Mouse (Mus musculus): ENCODE data around the gene Chpt1.
"Not testable (repeated sequence)": the region's sequence is repeated elsewhere in the genome, so short reads cannot be mapped to it uniquely, and the experiment has no call there.

Chpt1 gene

GRCm38 (mm10) chr10:88494959-88495587, 8.8 kb downstream of the Chpt1 start:
- DNase-seq (ENCODE audit: low read depth), result no peak

- no peak for DNase-seq (ENCODE audit: low read depth)
Observed at GRCm38 (mm10) chr10:88492658-88493057, 11.2 kb downstream of the Chpt1 start.

- no peak for DNase-seq (ENCODE audit: low read depth)
Observed at GRCm38 (mm10) chr10:88491632-88492031, 12.2 kb downstream of the Chpt1 start.

GRCm38 (mm10) chr10:88488629-88489028, 15.2 kb downstream of the Chpt1 start:
- no peak for DNase-seq (ENCODE audit: low read depth)

- DNase-seq (ENCODE audit: low read depth), result not testable (repeated sequence)
Observed at GRCm38 (mm10) chr10:88482866-88483265, 21.0 kb downstream of the Chpt1 start.

- no peak for DNase-seq (ENCODE audit: low read depth)
Observed at GRCm38 (mm10) chr10:88460122-88460820, 43.6 kb downstream of the Chpt1 start.

GRCm38 (mm10) chr10:88459502-88459992, 44.3 kb downstream of the Chpt1 start, which contains the start of gene Sycp3:
Sycp3 (plus strand) TSS chr10:88459569.
- no peak for DNase-seq (ENCODE audit: low read depth)

GRCm38 (mm10) chr10:88457816-88458215, 46.1 kb downstream of the Chpt1 start:
- no peak for DNase-seq (ENCODE audit: low read depth)

- no peak for DNase-seq (ENCODE audit: low read depth)
Observed at GRCm38 (mm10) chr10:88451990-88452389, 51.9 kb downstream of the Chpt1 start.

- DNase-seq (ENCODE audit: low read depth), result no peak
Observed at GRCm38 (mm10) chr10:88451221-88451620, 52.7 kb downstream of the Chpt1 start.

GRCm38 (mm10) chr10:88441224-88441623, 62.6 kb downstream of the Chpt1 start:
- DNase-seq (ENCODE audit: low read depth), result no peak

- no peak for DNase-seq (ENCODE audit: low read depth)
Observed at GRCm38 (mm10) chr10:88427998-88428397, 75.9 kb downstream of the Chpt1 start.

- DNase-seq (ENCODE audit: low read depth), result no peak
Observed at GRCm38 (mm10) chr10:88426896-88427295, 77.0 kb downstream of the Chpt1 start.

GRCm38 (mm10) chr10:88426158-88426816, 77.6 kb downstream of the Chpt1 start:
- DNase-seq (ENCODE audit: low read depth), result peak; percentile 48

GRCm38 (mm10) chr10:88420655-88421435, 83.0 kb downstream of the Chpt1 start:
- DNase-seq (ENCODE audit: low read depth), result no peak

GRCm38 (mm10) chr10:88420141-88420541, 83.7 kb downstream of the Chpt1 start:
- no peak for DNase-seq (ENCODE audit: low read depth)

- DNase-seq (ENCODE audit: low read depth), result peak; percentile 20
Observed at GRCm38 (mm10) chr10:88417686-88418085, 86.2 kb downstream of the Chpt1 start.

GRCm38 (mm10) chr10:88412290-88412995, 91.4 kb downstream of the Chpt1 start:
- no peak for DNase-seq (ENCODE audit: low read depth)

- DNase-seq (ENCODE audit: low read depth), result no peak
Observed at GRCm38 (mm10) chr10:88409751-88410150, 94.1 kb downstream of the Chpt1 start.

GRCm38 (mm10) chr10:88407875-88408631, 95.8 kb downstream of the Chpt1 start:
- no peak for DNase-seq (ENCODE audit: low read depth)

- DNase-seq (ENCODE audit: low read depth), result no peak
Observed at GRCm38 (mm10) chr10:88405812-88406211, 98.1 kb downstream of the Chpt1 start.

Measured in c-Kit-positive CD71-negative TER-119-negative erythroid progenitor cells, embryonic 14.5 days (primary cell).